Mouse (Mus musculus) c-Kit-positive CD71-positive TER-119-positive erythroid progenitor cells, embryonic 14.5 days (primary cell): ENCODE data around the gene Gm10337.
A peak's percentile ranks its signal among the peaks of the same experiment; 100 is the strongest.

Experiments
- DNase-seq: peaks from one replicate; pipeline ENCODE4 v3.0.0-alpha.2; 2013; ENCODE audit warnings: low spot score

Gm10337 gene

DNA sequence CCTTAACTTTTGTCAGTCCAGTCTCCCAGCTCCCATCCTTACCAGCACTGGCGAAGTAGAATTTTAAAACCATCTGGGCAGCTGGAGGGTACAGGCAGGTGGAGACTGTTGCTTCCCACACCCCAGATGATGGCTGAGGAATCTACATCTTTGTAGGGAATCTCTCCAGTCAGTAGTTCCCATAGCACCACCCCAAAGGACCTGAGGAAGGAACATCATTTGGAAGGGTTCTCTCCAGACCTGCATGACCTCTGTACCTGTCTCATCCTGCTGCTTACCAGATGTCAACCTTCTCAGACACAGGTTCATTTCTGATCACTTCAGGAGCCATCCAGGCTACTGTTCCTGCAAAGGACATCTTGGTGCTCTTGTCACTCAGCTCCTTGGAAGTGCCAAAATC, at the start of gene Gm10337:
Gm10337 (plus strand) TSS at position 276 of the 400 bp plus-strand sequence.
- DNase-seq, result no peak

DNA sequence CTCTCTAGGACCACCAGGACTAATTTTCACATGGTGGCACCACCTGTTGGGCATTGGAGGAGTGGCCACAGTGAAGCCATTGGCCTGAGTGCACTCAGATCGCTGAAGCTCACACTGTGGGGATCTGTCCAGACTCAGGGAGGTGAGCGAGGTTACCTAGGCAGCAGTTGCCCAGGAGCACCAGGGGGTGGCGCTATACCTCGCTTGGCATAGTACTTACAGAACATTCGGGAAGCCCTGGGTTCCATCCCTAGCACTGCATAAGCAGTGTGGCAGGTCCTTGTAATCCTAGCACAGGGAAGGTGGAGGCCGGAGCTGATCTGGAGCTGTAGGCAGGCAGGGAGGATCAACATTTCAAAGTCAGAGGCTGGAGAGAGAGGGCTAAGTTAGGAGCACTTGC, 47.5 kb upstream of the Gm10337 start:
- peak; percentile 48 for DNase-seq

DNA sequence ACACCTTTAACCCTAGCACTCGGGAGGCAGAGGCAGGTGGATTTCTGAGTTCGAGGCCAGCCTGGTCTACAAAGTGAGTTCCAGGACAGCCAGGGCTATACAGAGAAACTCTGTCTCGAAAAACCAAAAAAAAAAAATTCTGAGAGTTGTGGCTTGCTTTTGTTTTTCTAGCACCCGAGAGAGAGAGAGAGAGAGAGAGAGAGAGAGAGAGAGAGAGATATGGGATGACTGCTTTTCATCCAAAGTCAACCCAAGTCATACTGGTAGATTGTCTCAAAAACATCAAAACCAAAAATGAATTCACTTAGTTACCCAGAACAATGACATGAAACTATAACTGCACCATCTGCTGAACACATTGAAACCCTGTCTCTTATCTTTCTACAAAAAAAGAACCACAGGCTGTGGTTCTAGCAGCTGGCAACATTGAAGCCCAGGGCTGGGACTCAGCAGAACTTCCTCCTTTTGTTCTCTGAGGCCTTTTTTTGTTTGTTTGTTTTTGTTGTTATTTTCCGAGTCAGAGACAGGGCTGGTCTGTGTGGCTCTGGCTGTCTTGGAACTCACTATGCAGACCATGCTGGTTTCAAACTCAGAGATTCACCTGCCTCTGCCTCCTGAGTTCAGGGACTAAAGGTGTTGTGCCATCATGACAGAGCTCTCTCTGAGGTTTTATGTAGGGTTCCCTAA, 45.3 kb upstream of the Gm10337 start:
- DNase-seq, result peak; percentile 29

DNA sequence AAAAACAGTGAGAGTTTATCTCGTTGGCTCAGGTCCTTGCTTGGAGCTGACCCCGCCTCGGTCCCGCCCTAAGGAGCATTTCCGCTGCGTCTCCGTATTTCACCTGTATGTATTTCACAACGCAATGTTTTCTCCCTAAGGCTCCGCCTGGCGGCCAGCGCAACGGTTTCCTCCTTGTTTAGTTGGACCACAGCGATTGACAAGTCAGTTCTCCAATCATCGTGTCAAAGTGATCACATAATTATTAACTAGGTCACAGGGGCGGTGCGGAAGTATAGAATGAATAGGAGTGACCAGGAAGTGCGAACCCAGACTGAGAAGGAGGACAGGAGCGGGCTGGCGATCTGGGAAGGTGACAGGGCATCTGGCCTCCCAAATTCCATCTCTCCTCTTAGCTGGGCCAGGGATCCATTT, 44.6 kb upstream of the Gm10337 start, which contains the start of gene Prr13:
Prr13 (plus strand) TSS at position 125 of the 414 bp plus-strand sequence.
- DNase-seq, result peak; percentile 94

DNA sequence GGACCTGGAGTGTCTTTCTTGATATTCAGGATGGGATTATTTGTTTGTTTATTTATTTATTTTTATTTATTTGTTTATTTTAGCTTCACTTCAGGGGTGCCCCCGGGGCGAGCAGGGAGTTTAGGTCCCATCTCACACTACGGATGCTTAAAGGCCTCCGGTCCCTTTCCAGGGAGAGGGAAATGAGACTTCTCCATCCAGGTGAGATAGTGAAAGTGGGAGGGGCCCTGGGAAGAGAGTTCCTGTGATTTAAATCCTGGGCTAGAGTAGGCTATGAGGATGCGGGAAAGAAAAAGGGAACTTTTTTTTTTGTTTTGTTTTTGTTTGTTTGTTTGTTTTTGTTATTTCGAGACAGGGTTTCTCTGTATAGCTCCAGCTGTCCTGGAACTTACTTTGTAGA, 44.1 kb upstream of the Gm10337 start:
- DNase-seq, result no peak

DNA sequence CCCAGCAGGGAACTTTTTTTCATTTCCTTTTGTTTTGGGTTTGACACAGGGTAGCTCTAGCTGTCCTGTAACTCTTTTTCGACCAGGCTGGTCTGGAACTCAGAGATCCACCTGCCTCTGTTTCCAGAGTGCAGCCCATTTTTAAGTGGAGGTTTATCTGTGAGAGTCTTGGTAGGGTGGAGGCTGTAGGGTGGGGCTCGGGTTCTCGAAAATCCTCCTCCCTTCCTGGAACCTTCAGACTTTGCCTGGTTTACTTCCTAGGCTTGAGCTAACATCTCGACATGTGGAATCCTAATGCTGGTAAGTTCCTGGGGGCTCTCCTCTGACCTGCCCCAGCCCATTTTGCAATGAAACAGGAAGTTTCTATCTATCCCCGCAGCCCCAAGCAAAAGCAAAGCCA, 43.7 kb upstream of the Gm10337 start:
- DNase-seq, result peak; percentile 89

DNA sequence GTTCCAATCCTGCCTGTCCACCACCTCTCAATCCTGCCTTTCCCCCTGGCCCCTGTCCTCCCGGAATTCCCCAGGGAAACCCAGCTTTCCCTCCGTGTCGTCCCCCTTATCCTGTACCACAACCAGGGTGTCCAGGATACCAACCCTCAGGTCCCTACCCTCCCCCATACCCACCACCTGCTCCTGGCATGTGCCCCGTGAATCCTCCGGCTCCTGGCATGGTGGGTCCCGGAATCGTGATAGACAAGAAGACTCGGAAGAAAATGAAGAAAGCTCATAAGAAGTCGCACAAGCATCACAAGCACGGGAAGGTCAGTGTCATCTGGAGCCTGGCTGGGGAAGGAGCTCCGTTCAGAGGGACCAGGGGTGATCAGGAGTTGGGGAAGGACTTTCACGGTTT, 43.1 kb upstream of the Gm10337 start:
- DNase-seq, result no peak

DNA sequence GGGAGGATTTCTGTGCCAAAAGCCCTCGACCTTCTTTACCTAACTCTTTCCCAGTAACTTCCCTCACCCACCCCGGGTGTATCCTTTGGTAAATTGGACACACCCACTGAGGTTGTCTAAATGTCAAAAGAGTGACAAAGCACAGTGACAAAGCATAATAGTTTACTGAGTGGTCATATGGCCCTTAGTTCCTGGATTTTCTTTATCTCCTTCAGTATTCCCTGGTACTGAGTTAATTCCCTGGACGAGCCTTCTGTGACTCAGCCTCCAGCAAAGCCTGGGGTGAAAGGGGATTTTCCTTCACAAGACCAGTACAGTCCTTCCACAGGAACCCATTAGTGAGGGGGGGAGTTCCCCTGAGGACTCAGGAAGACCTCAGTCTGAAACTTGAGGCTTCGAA, 42.6 kb upstream of the Gm10337 start:
- DNase-seq, result peak; percentile 57

DNA sequence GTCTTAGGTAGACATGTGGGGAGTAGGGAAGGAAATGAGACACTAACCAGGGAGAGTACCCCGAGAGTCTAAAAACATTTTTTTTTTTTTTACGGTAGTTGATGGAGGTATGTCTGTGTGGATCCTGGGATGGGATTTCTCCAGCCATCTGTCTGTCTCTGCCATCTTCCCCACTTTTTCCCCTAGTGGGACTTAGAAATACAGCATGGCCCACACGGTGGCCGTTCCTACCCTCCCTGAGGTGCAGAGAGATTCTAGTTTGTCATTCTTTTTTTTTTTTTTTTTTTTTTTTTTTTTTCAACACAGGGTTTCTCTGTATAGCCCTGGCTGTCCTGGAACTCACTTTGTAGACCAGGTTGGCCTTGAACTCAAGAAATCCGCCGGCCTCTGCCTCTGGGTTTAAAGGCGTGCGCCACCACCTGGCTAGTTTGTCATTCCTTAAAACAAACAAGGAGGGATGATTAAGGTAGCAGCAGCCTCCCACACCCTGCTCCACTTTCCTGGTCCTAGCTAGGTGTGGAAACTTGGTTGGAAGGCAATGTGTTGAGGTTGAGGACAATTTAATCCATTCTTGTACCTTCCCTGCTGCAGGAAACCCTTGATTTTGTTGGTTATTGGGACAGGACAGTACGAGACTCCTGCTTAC, 42.0 kb upstream of the Gm10337 start:
- no peak for DNase-seq

DNA sequence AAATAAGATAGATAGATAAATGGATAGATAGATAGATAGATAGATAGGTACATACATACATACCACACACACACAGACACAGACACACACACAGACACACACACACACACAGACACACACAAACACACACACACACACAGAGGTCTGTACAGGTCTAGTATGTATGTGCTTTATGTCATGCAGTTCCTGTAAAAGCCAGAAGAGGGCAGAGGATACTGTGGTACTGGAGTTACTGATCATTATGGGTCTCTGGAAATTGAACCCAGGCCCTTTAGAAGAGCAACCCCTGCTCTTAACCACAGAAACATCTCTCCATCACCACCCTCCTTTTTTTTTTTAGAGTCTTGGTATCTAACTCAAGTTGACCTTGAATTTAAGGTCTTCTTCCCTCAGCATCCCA, 39.9 kb upstream of the Gm10337 start:
- peak; percentile 57 for DNase-seq

DNA sequence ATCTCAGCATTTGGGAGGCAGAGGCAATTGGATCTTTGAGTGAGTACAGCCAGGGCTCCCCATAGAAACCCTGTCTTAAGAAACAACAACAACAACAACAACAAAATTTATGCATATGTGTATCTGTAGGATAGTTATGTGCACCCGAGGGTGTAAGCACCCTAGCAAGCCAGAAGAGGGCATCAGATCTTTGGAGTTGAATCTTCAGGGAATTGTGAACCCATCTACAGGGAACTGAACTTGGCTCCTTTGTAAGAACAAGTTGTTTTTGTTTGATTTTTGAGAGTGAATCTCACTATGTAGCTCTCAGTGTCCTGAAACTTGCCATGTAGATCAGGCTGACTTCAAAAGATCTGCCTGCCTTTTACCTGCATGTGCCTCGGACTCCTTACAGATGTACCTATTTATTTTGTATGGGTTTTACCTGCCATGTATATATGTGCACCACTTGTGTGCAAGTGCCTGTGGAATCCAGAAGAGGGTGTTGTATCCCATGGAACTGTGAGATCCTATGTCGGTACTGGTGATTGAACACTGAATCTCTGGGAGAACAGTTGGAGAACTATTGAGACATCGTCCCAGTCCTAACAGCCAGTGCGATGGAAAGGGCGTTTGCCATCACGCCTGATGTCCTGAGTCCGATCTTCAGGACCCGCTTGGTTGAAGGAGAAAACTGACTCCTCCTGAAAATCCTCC, 34.7 kb upstream of the Gm10337 start:
- no peak for DNase-seq

DNA sequence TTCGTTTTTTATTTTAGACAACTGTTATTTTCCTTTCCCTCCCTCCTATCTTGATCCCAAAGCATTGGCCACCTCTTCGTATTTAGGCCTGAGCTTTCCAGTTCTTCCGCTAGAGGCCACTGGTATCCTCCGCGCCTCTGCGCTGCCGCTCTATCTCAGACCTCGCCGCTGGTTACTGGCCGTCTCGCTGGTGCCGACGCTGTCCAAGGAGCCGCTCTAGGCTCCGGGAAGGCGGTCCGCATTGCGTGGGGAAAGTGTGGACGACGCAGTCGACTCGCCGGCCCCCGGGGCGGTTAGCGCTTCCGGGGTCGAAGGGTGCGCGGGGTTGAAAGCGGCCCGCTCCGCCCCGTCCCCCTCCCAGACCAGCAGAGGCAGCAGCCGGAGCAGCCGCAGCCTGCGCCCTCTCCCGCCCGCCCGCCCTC, 33.3 kb upstream of the Gm10337 start, which contains the start of gene Pcbp2:
Pcbp2 (plus strand) TSS at position 357 of the 422 bp plus-strand sequence.
- DNase-seq, result peak; percentile 95

DNA sequence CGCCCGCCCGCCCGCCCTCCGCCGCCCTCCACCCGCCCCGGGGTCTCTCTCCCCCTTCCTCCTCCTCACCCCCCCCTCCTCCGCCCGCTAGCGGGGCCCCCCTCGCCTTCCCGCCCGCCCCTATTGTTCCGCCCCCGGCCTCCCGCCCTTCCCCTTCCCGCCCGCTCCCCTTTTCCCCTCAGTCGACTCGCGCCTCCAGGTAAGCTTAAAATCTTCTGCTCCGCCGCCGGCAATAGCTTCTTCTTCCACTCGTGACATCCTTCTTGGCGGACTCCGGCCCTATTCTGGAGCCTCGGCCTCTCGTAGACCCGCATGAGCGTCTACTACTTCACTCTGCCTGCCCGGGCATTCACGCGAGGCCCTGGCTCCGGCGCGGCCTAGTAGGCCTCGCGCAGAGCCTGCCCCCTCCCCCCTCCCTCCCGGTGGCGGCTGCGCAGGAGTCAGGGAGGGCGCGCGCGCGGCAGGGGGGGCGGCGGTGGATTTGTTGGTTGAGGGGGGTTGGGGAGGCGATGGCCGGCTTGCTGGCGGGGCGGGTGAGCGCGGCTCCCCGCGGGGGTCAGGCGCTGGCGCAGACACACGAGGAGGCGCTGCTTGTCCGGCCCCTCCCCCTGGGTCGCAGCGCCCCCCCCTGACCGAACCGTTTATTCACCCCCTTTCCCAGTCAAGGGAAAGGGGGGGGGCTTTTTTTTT, 32.8 kb upstream of the Gm10337 start:
- peak; percentile 60 for DNase-seq

DNA sequence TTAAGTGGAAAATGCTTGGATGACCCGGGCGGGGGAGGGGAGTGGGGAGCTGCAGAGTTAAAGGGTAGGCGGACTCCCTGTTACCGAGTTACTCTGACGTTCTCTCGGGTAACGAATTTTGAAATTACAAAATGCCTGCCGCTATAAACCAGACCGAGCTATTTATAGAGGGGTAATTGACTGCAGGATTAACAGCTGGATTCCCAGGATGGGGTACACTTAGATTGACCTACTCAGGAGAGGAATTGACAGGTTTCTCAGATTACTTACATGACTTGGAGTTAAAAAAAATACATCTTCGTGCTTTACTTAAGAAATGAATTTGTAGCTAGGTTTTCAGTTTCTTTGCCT, 32.3 kb upstream of the Gm10337 start:
- no peak for DNase-seq

DNA sequence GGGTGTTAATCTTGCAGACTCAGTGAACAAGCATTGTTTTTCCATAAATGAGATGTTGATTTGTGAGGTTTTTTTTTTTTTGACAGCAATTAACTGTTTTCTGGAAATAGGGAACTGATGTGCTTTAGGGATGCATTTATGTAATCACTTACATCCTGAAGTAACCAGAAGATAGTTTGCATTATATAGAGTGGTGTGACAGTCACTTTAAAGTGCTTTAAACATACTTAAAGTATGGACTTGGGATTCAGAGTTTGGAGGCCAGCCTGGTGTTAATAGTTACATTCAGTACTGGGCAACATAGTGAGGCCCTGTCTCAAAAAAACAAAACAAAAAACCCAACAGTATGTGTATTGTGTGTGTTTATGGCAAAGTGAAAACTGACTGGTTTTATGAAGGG, 31.8 kb upstream of the Gm10337 start:
- DNase-seq, result no peak

DNA sequence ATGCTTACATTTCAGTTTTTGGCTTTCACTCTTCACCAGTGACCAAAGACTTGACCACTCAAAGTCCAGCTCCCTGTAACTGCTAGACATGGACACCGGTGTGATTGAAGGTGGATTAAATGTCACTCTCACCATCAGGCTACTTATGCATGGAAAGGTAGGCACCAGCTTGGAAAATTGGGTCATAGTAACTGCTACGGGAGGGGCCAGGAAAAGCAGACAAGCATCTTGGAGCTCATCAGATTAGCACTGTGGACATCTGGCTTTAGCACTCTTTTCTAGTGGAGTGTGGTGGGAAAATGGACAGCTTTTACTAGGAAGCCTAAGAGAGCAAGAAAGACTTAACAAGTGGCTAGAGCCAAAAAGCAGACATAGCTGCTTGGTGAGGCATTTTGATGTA, 30.3 kb upstream of the Gm10337 start:
- no peak for DNase-seq

DNA sequence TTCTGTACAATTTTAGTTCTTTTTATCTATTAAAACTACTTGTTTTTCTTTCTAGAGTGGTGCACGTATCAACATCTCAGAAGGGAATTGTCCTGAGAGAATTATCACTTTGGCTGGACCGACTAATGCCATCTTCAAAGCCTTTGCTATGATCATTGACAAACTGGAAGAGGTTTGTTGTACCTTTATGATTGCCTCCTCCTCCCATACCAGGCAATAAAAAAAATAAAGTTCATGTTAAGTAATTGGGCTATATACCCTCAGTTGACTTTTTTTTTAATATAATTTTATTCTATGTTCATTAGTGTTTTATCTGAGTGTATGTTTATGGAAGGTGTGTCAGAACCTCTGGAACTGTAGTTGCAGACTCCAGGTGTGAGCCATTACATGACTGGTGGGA, 29.0 kb upstream of the Gm10337 start:
- no peak for DNase-seq

DNA sequence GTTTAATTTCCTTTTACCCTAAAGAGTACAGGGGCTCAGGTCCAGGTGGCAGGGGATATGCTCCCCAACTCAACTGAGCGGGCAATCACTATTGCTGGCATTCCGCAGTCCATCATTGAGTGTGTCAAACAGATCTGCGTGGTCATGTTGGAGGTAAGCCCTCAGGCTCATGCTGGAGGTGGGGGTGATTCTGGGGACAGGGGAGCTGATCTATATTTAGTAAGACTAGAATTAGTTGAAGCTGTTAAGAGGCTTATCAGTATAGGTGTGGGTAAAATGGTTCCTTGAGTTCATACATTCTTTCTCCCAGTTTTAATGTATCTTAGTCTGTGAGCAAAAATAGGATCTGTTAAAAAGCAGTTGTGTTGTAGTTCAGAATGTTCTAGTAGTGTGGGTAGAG, 20.4 kb upstream of the Gm10337 start:
- no peak for DNase-seq

DNA sequence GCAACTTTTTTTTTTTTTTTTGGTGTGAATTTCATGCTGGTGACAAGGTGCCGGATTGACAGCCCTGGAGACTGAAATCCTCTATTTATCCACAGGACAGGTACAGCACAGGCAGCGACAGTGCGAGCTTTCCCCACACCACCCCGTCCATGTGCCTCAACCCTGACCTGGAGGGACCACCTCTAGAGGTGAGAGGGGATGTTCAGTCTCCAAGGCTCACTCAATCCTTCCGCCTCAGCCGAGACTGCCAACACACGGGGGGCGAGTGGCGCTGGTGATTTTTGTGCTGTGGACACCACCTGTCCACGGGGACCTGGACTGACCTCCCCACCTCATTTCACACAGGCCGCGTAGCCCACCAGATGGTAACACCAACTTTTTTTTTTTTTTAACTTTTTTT, 17.7 kb upstream of the Gm10337 start:
- no peak for DNase-seq

DNA sequence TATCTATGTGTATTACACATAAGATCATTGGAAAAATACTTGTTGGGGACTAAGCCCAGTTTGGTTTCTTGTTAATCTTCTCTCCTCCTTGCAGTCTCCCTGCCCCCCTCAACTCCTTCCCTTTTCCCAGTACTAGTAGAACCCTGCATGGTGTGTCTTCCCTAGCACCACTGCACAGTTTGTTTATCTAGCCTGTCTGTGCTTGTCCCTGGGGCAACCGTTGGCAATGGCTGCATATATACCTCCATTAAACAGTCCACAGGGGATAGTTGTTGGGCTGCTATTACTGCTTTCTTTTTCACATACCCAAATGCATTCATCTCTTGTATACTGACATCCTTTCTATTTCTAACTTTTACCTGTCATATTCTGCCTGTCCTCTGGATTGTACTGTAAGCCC, 15.9 kb upstream of the Gm10337 start:
- no peak for DNase-seq

DNA sequence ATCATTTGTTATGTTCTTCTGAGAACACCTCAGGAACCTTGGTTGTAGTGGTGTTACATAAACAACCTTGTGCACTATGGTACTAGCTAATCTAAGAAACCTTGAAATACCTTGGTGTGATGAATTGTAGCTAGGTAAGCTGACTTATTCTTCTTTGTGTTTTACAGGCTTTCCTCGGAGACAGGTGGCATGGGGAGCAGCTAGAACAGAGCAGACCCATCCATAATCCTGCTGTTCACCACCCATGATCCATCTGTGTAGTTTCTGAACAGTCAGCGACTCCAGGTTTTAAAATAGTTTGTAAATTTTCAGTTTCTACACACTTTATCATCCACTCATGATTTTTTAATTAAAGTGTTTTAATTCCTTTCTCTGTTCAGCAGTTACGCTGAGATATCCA, 5.2 kb upstream of the Gm10337 start:
- no peak for DNase-seq

DNA sequence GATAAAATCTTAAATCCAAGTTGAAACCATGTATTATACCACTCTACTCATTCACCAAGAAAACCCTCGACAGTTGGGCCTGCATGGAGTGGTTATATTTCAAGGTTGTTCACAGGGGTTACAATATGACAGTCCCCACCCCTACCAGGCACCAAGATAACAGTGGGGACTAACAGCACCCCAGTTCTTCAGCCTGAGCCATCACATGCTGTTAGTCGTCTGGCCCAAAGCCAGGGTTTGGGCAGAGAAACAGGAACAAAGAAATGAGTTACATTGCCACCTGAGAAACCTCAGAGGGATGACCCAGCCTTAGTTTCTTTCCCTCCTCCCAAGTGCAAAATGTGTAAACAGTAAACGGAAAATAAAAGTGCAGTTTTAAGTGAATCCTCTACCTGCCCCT, 4.2 kb upstream of the Gm10337 start:
- no peak for DNase-seq

DNA sequence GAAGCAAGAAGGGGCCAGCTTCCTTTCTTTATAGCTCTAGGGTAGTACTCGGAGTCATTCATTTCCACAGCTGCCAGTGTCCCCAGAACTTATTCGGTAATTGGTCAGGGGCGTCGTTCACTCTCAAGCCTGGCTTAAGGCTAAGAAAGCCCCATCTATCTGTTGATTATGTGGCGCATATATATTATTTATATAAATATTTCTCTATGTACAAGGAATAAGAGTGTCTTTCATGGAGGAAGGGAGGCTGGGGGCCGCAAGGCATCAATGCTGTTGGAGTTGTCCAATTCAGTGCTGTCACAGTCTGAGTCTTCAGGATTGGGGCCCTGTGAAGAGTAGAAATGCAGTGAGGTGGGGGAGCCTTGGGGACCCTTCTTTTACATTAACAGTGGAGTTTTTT, 3.7 kb upstream of the Gm10337 start:
- no peak for DNase-seq
